Mouse (Mus musculus): ENCODE data around the gene Mmachc. TPM values are rescaled to one million over a fixed set of nuclear protein-coding genes. Genes with fewer than 3 reads are reported as not detected.

Mmachc gene
- polyA plus RNA-seq, 1 experiment from 2014 or later, result 33.9 TPM

DNA sequence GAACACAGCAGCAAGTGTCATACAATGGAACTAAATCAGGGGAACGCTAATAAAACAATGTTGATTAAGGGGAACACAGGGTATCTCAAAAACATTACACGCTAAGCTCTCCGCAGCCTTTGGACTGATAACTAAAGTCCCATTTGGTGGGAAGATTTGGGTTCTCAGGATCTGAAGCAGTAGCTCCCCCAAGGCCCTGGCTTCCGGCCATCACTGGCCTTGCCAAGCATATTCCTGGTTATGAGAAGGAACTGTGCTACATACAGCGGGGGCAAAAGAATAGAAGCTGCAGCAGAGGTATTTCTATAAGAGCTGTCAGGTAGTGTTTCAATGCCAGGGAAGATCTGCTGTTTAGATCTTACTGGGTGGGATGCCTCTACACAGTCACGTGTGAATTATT lies 55.0 kb downstream of the Mmachc start:
- H3K9me3 ChIP-seq (ENCODE audit: control insufficient read depth, low read length), result no peaks in the 10 kb centered on the region
- H3K36me3 ChIP-seq (ENCODE audit: control insufficient read depth, insufficient read depth, low read length), result no peaks in the 10 kb centered on the region
- no peaks in the 10 kb centered on the region for H3K27me3 ChIP-seq (ENCODE audit: control insufficient read depth, insufficient read depth, low read length)
- no peak overlapping the region for H3K4me2 ChIP-seq (ENCODE audit: low read depth, low read length, severe bottlenecking)
- H3K27ac ChIP-seq (ENCODE audit: low read depth, low read length), result no peak overlapping the region
- no peak overlapping the region for H3K9ac ChIP-seq (ENCODE audit: low read length)
- WGBS, result 87% methylated on average over 6 of the region's 6 CpGs
- H3K4me1 ChIP-seq (replicated peaks; ENCODE audit: control insufficient read depth, insufficient read depth, low read length), result peaks cover 7% of the 10 kb centered on the region
- ATAC-seq (replicated peaks; ENCODE audit: low FRiP score), result no peak
- DNase-seq (ENCODE audit: low spot score), result no peak
- no peak overlapping the region for H3K4me3 ChIP-seq (ENCODE audit: low read depth, low read length)

Other genes with a start within 250 kb of the Mmachc start
- 37.6 and 44.1 TPM in 2 replicates for gene Mast2, start 244.2 kb downstream of the Mmachc start, polyA plus RNA-seq (2014; fragmentation: Nextera tagmentation; extraction: Ambion mirVana)
- gene Ipp, start 200.9 kb downstream of the Mmachc start, polyA plus RNA-seq (2014; fragmentation: Nextera tagmentation; extraction: Ambion mirVana), result 8.1 and 8.8 TPM in 2 replicates
- gene Tmem69, start 152.5 kb downstream of the Mmachc start, polyA plus RNA-seq (2014; fragmentation: Nextera tagmentation; extraction: Ambion mirVana), result 30.3 and 30.7 TPM in 2 replicates
- 35.7 and 38.1 TPM in 2 replicates for gene Gpbp1l1, start 150.7 kb downstream of the Mmachc start, polyA plus RNA-seq (2014; fragmentation: Nextera tagmentation; extraction: Ambion mirVana)
- gene Ccdc17, start 111.8 kb downstream of the Mmachc start, polyA plus RNA-seq (2014; fragmentation: Nextera tagmentation; extraction: Ambion mirVana), result 2.6 and 3.5 TPM in 2 replicates
- 342 and 352 TPM in 2 replicates for gene Nasp, start 80.5 kb downstream of the Mmachc start, polyA plus RNA-seq (2014; fragmentation: Nextera tagmentation; extraction: Ambion mirVana)
- 501 and 559 TPM in 2 replicates for gene Akr1a1, start 56.7 kb downstream of the Mmachc start, polyA plus RNA-seq (2014; fragmentation: Nextera tagmentation; extraction: Ambion mirVana)
- gene Prdx1, start 22.9 kb downstream of the Mmachc start, polyA plus RNA-seq (2014; fragmentation: Nextera tagmentation; extraction: Ambion mirVana), result 1,036 and 1,079 TPM in 2 replicates
- gene Ccdc163, start 103 bp upstream of the Mmachc start, polyA plus RNA-seq (2014; fragmentation: Nextera tagmentation; extraction: Ambion mirVana), result 33.5 and 33.7 TPM in 2 replicates
- 8.6 TPM in 2 replicates for gene Tesk2, start 12.5 kb upstream of the Mmachc start, polyA plus RNA-seq (2014; fragmentation: Nextera tagmentation; extraction: Ambion mirVana)
- 34.3 and 37.0 TPM in 2 replicates for gene Toe1, start 99.2 kb upstream of the Mmachc start, polyA plus RNA-seq (2014; fragmentation: Nextera tagmentation; extraction: Ambion mirVana)
- gene Mutyh, start 99.3 kb upstream of the Mmachc start, polyA plus RNA-seq (2014; fragmentation: Nextera tagmentation; extraction: Ambion mirVana), result 20.3 and 20.9 TPM in 2 replicates
- gene Hpdl, start 113.3 kb upstream of the Mmachc start, polyA plus RNA-seq (2014; fragmentation: Nextera tagmentation; extraction: Ambion mirVana), result 1.5 and 1.6 TPM in 2 replicates
- gene Zswim5, start 169.0 kb upstream of the Mmachc start, polyA plus RNA-seq (2014; fragmentation: Nextera tagmentation; extraction: Ambion mirVana), result 10.9 and 12.4 TPM in 2 replicates